Mouse (Mus musculus) brain, embryonic 14.5 days (tissue): Measurements from ENCODE around the gene Cd300c2.

Experiments used
- CTCF ChIP-seq: fragments of 200-500 bp; IDR thresholded peaks from 2 replicates; pipeline ENCODE4 v1.5.1; 2012; ENCODE audit warnings: inconsistent platforms, mild to moderate bottlenecking, moderate library complexity, borderline replicate concordance; ENCODE audit not compliant: insufficient read depth, insufficient read length; ENCODE audit errors: extremely low read depth
- POLR2A ChIP-seq: fragments of 200-500 bp; IDR thresholded peaks from 2 replicates; pipeline ENCODE4 v1.6.1; 2012; ENCODE audit warnings: mild to moderate bottlenecking, inconsistent platforms, borderline replicate concordance; ENCODE audit not compliant: poor library complexity, insufficient read depth, insufficient read length, severe bottlenecking; ENCODE audit errors: extremely low read depth

GRCm38 (mm10) chr11:114972726-114973125, 29.0 kb downstream of the Cd300c2 start:
- no peak for TF ChIP-seq POLR2A
- TF ChIP-seq CTCF = no peak
